In the genomic region with DNA sequence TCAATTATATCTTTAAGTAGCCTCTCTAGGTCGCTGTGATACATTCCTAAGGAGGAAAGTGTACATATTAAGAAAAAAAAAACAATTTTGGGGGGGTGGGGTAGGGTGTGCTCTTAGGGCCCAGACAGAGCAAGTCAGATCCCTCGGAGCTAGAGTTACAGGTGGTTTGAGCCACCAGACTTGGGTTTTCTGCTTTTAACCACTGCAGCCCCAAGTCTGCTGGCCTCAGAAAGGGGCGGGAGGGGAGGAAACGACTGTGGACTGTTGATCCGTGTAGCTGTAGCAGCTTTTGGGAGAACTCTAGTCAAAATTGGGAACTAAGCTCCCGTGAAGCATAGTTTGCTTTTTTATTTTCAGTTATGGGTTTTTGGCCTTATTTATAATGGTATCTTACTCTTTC, we compare ENCODE assay signal across 11 mouse cellular contexts. TPM values are rescaled to one million over a fixed set of nuclear protein-coding genes. Genes with fewer than 3 reads are reported as not detected.
A peak's percentile ranks its signal among the peaks of the same experiment; 100 is the strongest.
DNase-seq lines count a peak whose midpoint lies in the region; ATAC-seq and TF ChIP-seq lines count a peak whose summit lies in the region.
"Had no signal": no experiment of that assay in that cellular context is flagged by ENCODE, and none has a peak within 500 bp of the region (broad histone marks: within the 10 kb centered on the region; RNA-seq: fewer than 3 reads in every experiment).

No protein-coding gene starts in this region.

- WGBS in lung, embryonic 14.5 days: 39% methylated on average over 6 of the region's 6 CpGs
- 49% methylated on average over 6 of the region's 6 CpGs for WGBS in forebrain, embryonic 13.5 days
- 44% methylated on average over 6 of the region's 6 CpGs for WGBS in limb, embryonic 15.5 days
- 39% methylated on average over 6 of the region's 6 CpGs for WGBS in stomach, embryonic 15.5 days

- H3K4me1 ChIP-seq in lung, embryonic 14.5 days (ENCODE audit: insufficient read depth): 0 out of 2 replicates have a peak, but pooled peaks cover 3% of the 10 kb centered on the region
- peaks cover 16% of the 10 kb centered on the region for H3K4me1 ChIP-seq in forebrain, embryonic 13.5 days
- peaks cover 8% of the 10 kb centered on the region for H3K4me1 ChIP-seq in limb, embryonic 15.5 days
- H3K4me1 ChIP-seq in stomach, embryonic 15.5 days: 0 out of 2 replicates have a peak, but pooled peaks cover 3% of the 10 kb centered on the region

- no peaks in the 10 kb centered on the region for H3K9me3 ChIP-seq in lung, embryonic 14.5 days (ENCODE audit: low read depth, low read length)
- H3K9me3 ChIP-seq in forebrain, embryonic 13.5 days (replicated peaks): no peaks in the 10 kb centered on the region
- H3K9me3 ChIP-seq in limb, embryonic 15.5 days: no peaks in the 10 kb centered on the region
- no peaks in the 10 kb centered on the region for H3K9me3 ChIP-seq in stomach, embryonic 15.5 days

- no peak for ATAC-seq in lung, embryonic 14.5 days (ENCODE audit: insufficient read depth)
- ATAC-seq in forebrain, embryonic 13.5 days: no peak
- ATAC-seq in limb, embryonic 15.5 days (ENCODE audit: insufficient number of reproducible peaks, low FRiP score, low TSS enrichment, low read depth): no peak
- no peak for ATAC-seq in stomach, embryonic 15.5 days (ENCODE audit: insufficient read depth, low FRiP score, low read depth)

- peak overlapping the region; percentile 62 for H3K4me2 ChIP-seq in lung, embryonic 14.5 days
- H3K4me2 ChIP-seq in forebrain, embryonic 13.5 days: peak overlapping the region; percentile 75
- H3K4me2 ChIP-seq in limb, embryonic 15.5 days: peak overlapping the region; percentile 50
- H3K4me2 ChIP-seq in stomach, embryonic 15.5 days: peak overlapping the region; percentile 53

- no peak overlapping the region for H3K27ac ChIP-seq in lung, embryonic 14.5 days (ENCODE audit: low read depth)
- H3K27ac ChIP-seq in forebrain, embryonic 13.5 days: no peak overlapping the region
- H3K27ac ChIP-seq in limb, embryonic 15.5 days: no peak overlapping the region
- H3K27ac ChIP-seq in stomach, embryonic 15.5 days: no peak overlapping the region

- TF ChIP-seq CTCF in lung, embryonic 14.5 days (IDR thresholded peaks at IDR 0.05; ENCODE audit: low read depth): no peak

- peak overlapping the region; percentile 71 for H3K9ac ChIP-seq in lung, embryonic 14.5 days
- peak overlapping the region; percentile 90; the same call in 1 of the 2 replicates for H3K9ac ChIP-seq in forebrain, embryonic 13.5 days
- no peak overlapping the region for H3K9ac ChIP-seq in limb, embryonic 15.5 days
- H3K9ac ChIP-seq in stomach, embryonic 15.5 days: no peak overlapping the region

- peaks cover 9% of the 10 kb centered on the region for H3K36me3 ChIP-seq in lung, embryonic 14.5 days (ENCODE audit: insufficient read depth)
- peaks cover 19% of the 10 kb centered on the region for H3K36me3 ChIP-seq in forebrain, embryonic 13.5 days (ENCODE audit: poor library complexity, severe bottlenecking)
- 0 out of 2 replicates have a peak, but pooled peaks cover 7% of the 10 kb centered on the region for H3K36me3 ChIP-seq in limb, embryonic 15.5 days
- H3K36me3 ChIP-seq in stomach, embryonic 15.5 days: no peaks in the 10 kb centered on the region

- no peaks in the 10 kb centered on the region for H3K27me3 ChIP-seq in lung, embryonic 14.5 days (ENCODE audit: insufficient read depth, low read length)
- no peaks in the 10 kb centered on the region for H3K27me3 ChIP-seq in forebrain, embryonic 13.5 days
- H3K27me3 ChIP-seq in limb, embryonic 15.5 days: no peaks in the 10 kb centered on the region
- H3K27me3 ChIP-seq in stomach, embryonic 15.5 days (replicated peaks): no peaks in the 10 kb centered on the region

- peak overlapping the region; percentile 57 for H3K4me3 ChIP-seq in lung, embryonic 14.5 days (ENCODE audit: low read depth, low read length)
- peak overlapping the region; percentile 96 for H3K4me3 ChIP-seq in forebrain, embryonic 13.5 days
- H3K4me3 ChIP-seq in limb, embryonic 15.5 days: peak overlapping the region; percentile 100
- H3K4me3 ChIP-seq in stomach, embryonic 15.5 days (replicated peaks): peak overlapping the region; percentile 100; the same call in 1 of the 2 replicates

- DNase-seq in lung, embryonic 14.5 days: no peak
- DNase-seq in lung, postnatal 25 days (ENCODE audit: low spot score): no peak
- DNase-seq in thymus, postnatal 10 days (ENCODE audit: low spot score in 2 of 2): no peak
- DNase-seq in kidney, postnatal 36 days: no peak
- no peak for DNase-seq in kidney, adult 11 months
- DNase-seq: adrenal gland, postnatal 10 days; lung, adult 18-20 months; thymus, adult 18-20 months had no signal

RNA-seq across cellular contexts. Expression of gene Rhot1, which starts 1.5 kb away (rescaled TPM):
- 59.6 and 63.3 TPM in 2 replicates for polyA plus RNA-seq in lung, embryonic 14.5 days (2014; fragmentation: Nextera tagmentation; extraction: Ambion mirVana)
- 60.5 and 61.9 TPM in 2 replicates for polyA plus RNA-seq in forebrain, embryonic 13.5 days (2015; fragmentation: Nextera tagmentation; extraction: Ambion mirVana)
- 51.3 and 54.1 TPM in 2 replicates for polyA plus RNA-seq in limb, embryonic 15.5 days (2015; fragmentation: Nextera tagmentation; extraction: Ambion mirVana)
- 47.7 and 49.0 TPM in 2 replicates for polyA plus RNA-seq in stomach, embryonic 15.5 days (2015; fragmentation: Nextera tagmentation; extraction: Ambion mirVana)

RNA-seq across cellular contexts. Expression of gene Rnf135, which starts 26.7 kb away (rescaled TPM):
- polyA plus RNA-seq in lung, embryonic 14.5 days (2014; fragmentation: Nextera tagmentation; extraction: Ambion mirVana): 5.5 and 6.6 TPM in 2 replicates
- 2.6 and 3.0 TPM in 2 replicates for polyA plus RNA-seq in forebrain, embryonic 13.5 days (2015; fragmentation: Nextera tagmentation; extraction: Ambion mirVana)
- polyA plus RNA-seq in limb, embryonic 15.5 days (2015; fragmentation: Nextera tagmentation; extraction: Ambion mirVana): 9.2 and 10.1 TPM in 2 replicates
- polyA plus RNA-seq in stomach, embryonic 15.5 days (2015; fragmentation: Nextera tagmentation; extraction: Ambion mirVana): 10.3 and 12.5 TPM in 2 replicates

RNA-seq across cellular contexts. Expression of gene Adap2, which starts 56.4 kb away (rescaled TPM):
- polyA plus RNA-seq in lung, embryonic 14.5 days (2014; fragmentation: Nextera tagmentation; extraction: Ambion mirVana): 1.1 and 1.6 TPM in 2 replicates
- 1.8 and 2.2 TPM in 2 replicates for polyA plus RNA-seq in forebrain, embryonic 13.5 days (2015; fragmentation: Nextera tagmentation; extraction: Ambion mirVana)
- polyA plus RNA-seq in limb, embryonic 15.5 days (2015; fragmentation: Nextera tagmentation; extraction: Ambion mirVana): 1.9 and 2.5 TPM in 2 replicates
- 4.2 and 4.7 TPM in 2 replicates for polyA plus RNA-seq in stomach, embryonic 15.5 days (2015; fragmentation: Nextera tagmentation; extraction: Ambion mirVana)

Comparison
In these comparisons a context has a peak if more than half of its experiments do, and no peak if none do; other contexts are left out.
1. H3K9ac ChIP-seq: peak in lung, embryonic 14.5 days (single experiment) and forebrain, embryonic 13.5 days (single experiment); none in limb, embryonic 15.5 days (single experiment) and stomach, embryonic 15.5 days (single experiment).
2. Peak in every context shown above with its lines, with median percentiles within 50 percentile points of each other: H3K4me2 ChIP-seq and H3K4me3 ChIP-seq.